Mouse (Mus musculus): ENCODE data around the gene Zfhx3.

GRCm38 (mm10) chr8:108406716-108407494 is 464.5 kb downstream of the Zfhx3 start:
- no peak for TF ChIP-seq CTCF (IDR thresholded peaks at IDR 0.05; ENCODE audit: control insufficient read depth, insufficient read depth, low read length)
- TF ChIP-seq POLR2A (IDR thresholded peaks at IDR 0.05; ENCODE audit: borderline replicate concordance, control insufficient read depth, low read depth, low read length) = no peak
